Mouse (Mus musculus) CH12.LX (cell line): Measurements from ENCODE around the gene Rab33b. TPM values are rescaled to one million over a fixed set of nuclear protein-coding genes. Genes with fewer than 3 reads are reported as not detected.

Source experiments
- DNase-seq: peaks from one replicate; pipeline ENCODE4 v3.0.0-alpha.2; 2013; ENCODE audit errors: extremely low read depth
- H3K27ac ChIP-seq: 2 replicates; pipeline ENCODE4 v1.5.1; 2012; ENCODE audit warnings: low read depth, mild to moderate bottlenecking, control low read depth, moderate library complexity; ENCODE audit not compliant: insufficient read depth
- H3K27me3 ChIP-seq: replicated peaks from 2 replicates; pipeline ENCODE3; 2012; ENCODE audit warnings: inconsistent platforms
- H3K36me3 ChIP-seq, 2 experiments: replicated peaks in 1 of 2; 2 replicates each; pipeline versions ENCODE3 to v1.6.1; 2012; ENCODE audit warnings: inconsistent platforms in 1 of 2, low read length in 1 of 2, mild to moderate bottlenecking in 1 of 2, mixed read lengths in 1 of 2, moderate library complexity in 1 of 2; ENCODE audit not compliant: control insufficient read depth in 1 of 2, insufficient read depth in 1 of 2
- H3K4me1 ChIP-seq, 2 experiments: 2 replicates each; pipeline ENCODE4 v1.6.1; 2012; ENCODE audit warnings: inconsistent platforms in 1 of 2, moderate library complexity in 1 of 2; ENCODE audit not compliant: insufficient read depth in 2 of 2, control insufficient read depth in 1 of 2
- H3K4me2 ChIP-seq: 2 replicates; pipeline ENCODE4 v1.6.1; 2012; ENCODE audit warnings: low read depth, mild to moderate bottlenecking, control low read depth; ENCODE audit not compliant: poor library complexity, insufficient read depth, severe bottlenecking
- H3K4me3 ChIP-seq, 3 experiments: fragments of 150-350 bp in 1 of 3; sonication (generic) in 1 of 3; replicated peaks in 1 of 3; 2 replicates each; pipeline versions ENCODE3 to v1.5.1; 2011 to 2012; ENCODE audit warnings: low read depth in 2 of 3, low read length in 2 of 3, mild to moderate bottlenecking in 2 of 3, moderate library complexity in 2 of 3, control low read depth in 1 of 3, improper control_type of control experiment in 1 of 3, inconsistent platforms in 1 of 3, mixed read lengths in 1 of 3; ENCODE audit not compliant: poor library complexity in 1 of 3
- H3K79me2 ChIP-seq: replicated peaks from 2 replicates; pipeline ENCODE4 v1.6.1; 2012; ENCODE audit warnings: mild to moderate bottlenecking, moderate library complexity; ENCODE audit not compliant: control insufficient read depth, poor library complexity, insufficient read depth, severe bottlenecking; ENCODE audit errors: extremely low read depth
- H3K9ac ChIP-seq: 2 replicates; pipeline ENCODE4 v1.6.1; 2012; ENCODE audit warnings: low read depth, mild to moderate bottlenecking, control low read depth, moderate library complexity; ENCODE audit not compliant: insufficient read depth
- H3K9me3 ChIP-seq: replicated peaks from 2 replicates; pipeline ENCODE3; 2012; ENCODE audit warnings: low read length, inconsistent platforms, mixed read lengths
- BHLHE40 ChIP-seq: IDR thresholded peaks from 2 replicates; pipeline ENCODE4 v1.6.1; 2011; ENCODE audit warnings: mild to moderate bottlenecking, low read depth, low read length, improper control_type of control experiment
- CHD1 ChIP-seq: IDR thresholded peaks from 2 replicates; pipeline ENCODE4 v1.6.1; 2012; ENCODE audit warnings: low read depth, low read length, improper control_type of control experiment, inconsistent platforms
- CHD2 ChIP-seq: IDR thresholded peaks from 2 replicates; pipeline ENCODE4 v1.6.1; 2011; ENCODE audit warnings: low read length, improper control_type of control experiment
- CTCF ChIP-seq, 2 experiments: IDR thresholded peaks in 1 of 2; conservative IDR thresholded peaks in 1 of 2; 2 replicates each; pipeline ENCODE4 v1.5.1; 2011 to 2012; ENCODE audit warnings: low read depth in 2 of 2, low read length in 2 of 2, improper control_type of control experiment in 1 of 2, inconsistent platforms in 1 of 2, mild to moderate bottlenecking in 1 of 2, moderate library complexity in 1 of 2
- E2F4 ChIP-seq: IDR thresholded peaks from 2 replicates; pipeline ENCODE4 v1.6.1; 2011; ENCODE audit warnings: low read depth, low read length, improper control_type of control experiment; ENCODE audit not compliant: insufficient replicate concordance
- ELF1 ChIP-seq: IDR thresholded peaks from 2 replicates; pipeline ENCODE4 v1.6.1; 2014; ENCODE audit warnings: low read depth, mild to moderate bottlenecking, inconsistent platforms, low read length, improper control_type of control experiment
- IRF4 ChIP-seq: IDR thresholded peaks from 2 replicates; pipeline ENCODE4 v1.6.1; 2014; ENCODE audit warnings: low read depth, mild to moderate bottlenecking, inconsistent platforms, low read length, improper control_type of control experiment
- JUN ChIP-seq: IDR thresholded peaks from 2 replicates; pipeline ENCODE4 v1.6.1; 2011; ENCODE audit warnings: low read depth, mild to moderate bottlenecking, low read length, improper control_type of control experiment, moderate library complexity; ENCODE audit not compliant: insufficient read depth
- JUND ChIP-seq: conservative IDR thresholded peaks from 2 replicates; pipeline ENCODE4 v1.6.1; 2011; ENCODE audit warnings: low read depth, low read length, improper control_type of control experiment
- MAFK ChIP-seq: IDR thresholded peaks from 2 replicates; pipeline ENCODE4 v1.6.1; 2011; ENCODE audit warnings: low read length, improper control_type of control experiment; ENCODE audit not compliant: insufficient replicate concordance
- MAX ChIP-seq: IDR thresholded peaks from 2 replicates; pipeline ENCODE4 v1.6.1; 2011; ENCODE audit warnings: low read length, improper control_type of control experiment
- MAZ ChIP-seq: IDR thresholded peaks from 2 replicates; pipeline ENCODE4 v1.6.1; 2012; ENCODE audit warnings: low read depth, mild to moderate bottlenecking, inconsistent platforms, low read length, improper control_type of control experiment, moderate library complexity
- MEF2A ChIP-seq: IDR thresholded peaks from 2 replicates; pipeline ENCODE4 v1.6.1; 2014; ENCODE audit warnings: low read depth, mild to moderate bottlenecking, inconsistent platforms, low read length, improper control_type of control experiment, borderline replicate concordance
- MXI1 ChIP-seq: IDR thresholded peaks from 2 replicates; pipeline ENCODE4 v1.6.1; 2011; ENCODE audit warnings: mild to moderate bottlenecking, low read depth, low read length, improper control_type of control experiment
- NRF1 ChIP-seq: IDR thresholded peaks from 2 replicates; pipeline ENCODE4 v1.6.1; 2014; ENCODE audit warnings: low read depth, mild to moderate bottlenecking, inconsistent platforms, low read length, improper control_type of control experiment, moderate library complexity
- RAD21 ChIP-seq: IDR thresholded peaks from 2 replicates; pipeline ENCODE4 v1.6.1; 2011; ENCODE audit warnings: low read depth, mild to moderate bottlenecking, low read length, improper control_type of control experiment, moderate library complexity
- RCOR1 ChIP-seq: conservative IDR thresholded peaks from 2 replicates; pipeline ENCODE4 v1.6.1; 2012; ENCODE audit warnings: low read depth, mild to moderate bottlenecking, inconsistent platforms, low read length, improper control_type of control experiment
- TCF12 ChIP-seq: IDR thresholded peaks from 2 replicates; pipeline ENCODE4 v1.6.1; 2014; ENCODE audit warnings: low read depth, mild to moderate bottlenecking, inconsistent platforms, low read length, improper control_type of control experiment
- ZC3H11A ChIP-seq: IDR thresholded peaks from 2 replicates; pipeline ENCODE4 v1.6.1; 2012; ENCODE audit warnings: low read depth, mild to moderate bottlenecking, inconsistent platforms, low read length, improper control_type of control experiment
- ZNF384 ChIP-seq: IDR thresholded peaks from 2 replicates; pipeline ENCODE4 v1.6.1; 2012; ENCODE audit warnings: low read depth, low read length, improper control_type of control experiment, inconsistent platforms
- dilution Hi-C: fragments of 300-500 bp; cut with MboI; formaldehyde crosslinking; loops from 2 replicates; pipeline ENCODE4 v1.14.3; 2020; ENCODE audit warnings: low sequenced_read_pairs; ENCODE audit not compliant: extremely low pct_unique_long_range_greater_than_20kb, extremely low pct_ligation_motif_present
- in situ Hi-C: fragments of 300-500 bp; cut with MboI; formaldehyde crosslinking; loops from 3 replicates; pipeline ENCODE4 v1.14.3; 2019; ENCODE audit warnings: low sequenced_read_pairs, low pct_ligation_motif_present, low pct_unique_long_range_greater_than_20kb, mixed read lengths
- polyA plus RNA-seq: library from polyadenylated mRNA; unstranded; fragments of >175 nt; gene quantifications from 2 replicates; pipeline ENCODE4 v1.2.1, GENCODE M21; 2012; ENCODE audit warnings: low read depth; ENCODE audit not compliant: insufficient read length
- total RNA-seq, 2 experiments: library from RNA; depleted of rRNA; stranded (reverse); fragments of 300-350 nt in 1 of 2; fragments of >200 nt in 1 of 2; gene quantifications; 2 replicates each; pipeline ENCODE4 v1.2.3; 2012 to 2014

Gene Rab33b
- total and polyA plus RNA-seq, 3 experiments: 4.8 to 9.9 (median 7.0) TPM

DNA sequence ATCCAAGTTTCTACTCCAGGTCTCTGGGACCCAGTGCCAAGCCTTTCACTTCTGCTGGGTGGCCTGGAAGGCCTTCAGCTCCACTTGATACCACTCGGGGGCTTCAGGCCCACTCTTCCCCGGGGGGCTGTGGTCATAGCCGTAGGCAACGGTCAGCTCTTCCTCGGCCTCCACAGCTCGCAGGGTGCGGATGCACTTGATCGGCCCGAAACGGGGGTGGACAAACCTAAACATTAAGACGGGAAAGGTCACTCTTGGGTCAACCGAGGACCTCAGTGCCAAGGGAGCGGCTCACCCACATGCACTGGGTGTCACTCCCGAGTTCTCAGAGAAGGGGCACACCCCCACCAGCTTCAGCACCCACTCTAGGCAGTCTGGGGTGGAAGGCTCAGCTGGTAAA lies 37.5 kb downstream of the Rab33b start:
- dilution Hi-C loops: no loop called here
- Histone ChIP-seq H3K9ac (no peak overlapping the region), H3K4me3 (no peak overlapping the region), H3K4me1 (peaks cover 7 to 49% of the 10 kb centered on the region in 2 experiments), H3K4me2 (no peak overlapping the region), H3K36me3 (peaks cover 70 to 85% of the 10 kb centered on the region in 2 experiments), H3K79me2 (no peaks in the 10 kb centered on the region), H3K27me3 (no peaks in the 10 kb centered on the region), H3K9me3 (peaks cover 2% of the 10 kb centered on the region), H3K27ac (no peak overlapping the region)
- TF ChIP-seq MAX: no peak
- TF ChIP-seq IRF4: no peak
- no peak for TF ChIP-seq MAFK
- no peak for DNase-seq
- in situ Hi-C loops: no loop called here

DNA sequence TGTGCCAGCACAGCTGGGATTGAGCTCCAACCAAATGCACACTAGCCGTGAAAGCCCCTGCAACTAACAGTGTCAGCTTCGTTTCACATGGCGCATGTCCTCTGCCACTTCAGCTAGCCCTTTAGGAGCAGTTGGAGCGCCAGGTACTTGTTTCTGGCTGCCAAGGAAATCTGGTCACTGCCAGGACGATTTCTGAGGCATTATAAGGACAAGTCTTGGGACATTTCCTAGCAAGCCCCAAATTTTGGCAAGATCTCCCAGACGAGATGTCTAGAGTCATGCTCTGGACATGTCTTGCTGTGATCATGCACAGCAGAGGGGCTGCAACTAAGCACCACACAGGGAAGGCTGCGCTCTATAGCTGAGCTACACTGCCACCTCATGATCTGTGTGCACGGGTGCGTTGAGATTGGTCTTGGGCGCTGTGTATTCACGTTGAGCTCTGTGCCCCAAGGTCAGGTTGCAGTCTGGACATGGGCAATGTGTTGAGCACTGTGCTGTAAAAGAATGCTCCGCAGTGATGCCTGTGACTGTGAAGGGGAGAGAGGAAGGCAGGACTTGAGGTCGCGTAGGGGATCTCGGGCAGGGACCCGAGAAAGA lies 41.6 kb downstream of the Rab33b start:
- peaks cover 0 to 15% of the 10 kb centered on the region in 2 experiments; a peak in 2 of 4 replicates for H3K4me1 ChIP-seq
- H3K4me2 ChIP-seq: no peak overlapping the region
- H3K79me2 ChIP-seq: no peaks in the 10 kb centered on the region
- dilution Hi-C loops: no loop called here
- H3K27me3 ChIP-seq: no peaks in the 10 kb centered on the region
- peaks cover 2% of the 10 kb centered on the region for H3K9me3 ChIP-seq
- H3K36me3 ChIP-seq: peaks cover 84 to 95% of the 10 kb centered on the region in 2 experiments
- no peak overlapping the region for H3K9ac ChIP-seq
- no peak overlapping the region for H3K27ac ChIP-seq
- TF ChIP-seq MAZ (no peak), RAD21 (no peak), CTCF (conservative IDR thresholded peaks at IDR 0.05 in 1 of 2, IDR thresholded peaks at IDR 0.05 in 1 of 2; ENCODE audit: low read depth in 2 of 2, low read length in 2 of 2) (no peak), RCOR1 (no peak), JUND (no peak), NRF1 (no peak)
- in situ Hi-C loops: no loop called here
- H3K4me3 ChIP-seq: no peak overlapping the region
- no peak for DNase-seq

DNA sequence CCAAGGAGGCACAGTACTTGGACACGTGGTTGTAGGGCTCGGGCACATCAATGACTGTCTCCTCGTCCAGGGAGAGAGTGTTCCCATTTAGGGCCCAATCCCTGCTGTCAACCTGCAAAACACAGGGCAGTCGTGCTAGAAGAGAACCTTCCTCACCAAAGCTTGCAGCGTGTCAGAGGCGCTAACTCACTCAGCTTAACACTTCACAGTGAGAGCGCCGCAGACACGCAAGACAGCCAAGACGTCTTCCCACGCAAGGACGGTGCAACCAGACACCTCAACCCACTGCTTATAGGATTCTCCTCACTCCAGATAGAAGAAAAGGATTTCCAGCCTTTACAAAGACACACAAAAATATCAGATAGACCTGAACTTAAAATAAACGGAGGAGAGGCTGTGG lies 43.2 kb downstream of the Rab33b start:
- dilution Hi-C loops (no loop called here), in situ Hi-C loops (no loop called here)

More for the DNA sequence above, 43.2 kb downstream of the Rab33b start:
- Histone ChIP-seq H3K4me2 (no peak overlapping the region), H3K9ac (no peak overlapping the region), H3K4me3 (no peak overlapping the region), H3K79me2 (no peaks in the 10 kb centered on the region), H3K4me1 (peaks cover 0 to 3% of the 10 kb centered on the region in 2 experiments; a peak in 1 of 4 replicates), H3K9me3 (peaks cover 2% of the 10 kb centered on the region), H3K27ac (no peak overlapping the region), H3K27me3 (no peaks in the 10 kb centered on the region), H3K36me3 (peaks cover 83 to 95% of the 10 kb centered on the region in 2 experiments)
- TF ChIP-seq ELF1 (no peak), IRF4 (no peak), CTCF (conservative IDR thresholded peaks at IDR 0.05 in 1 of 2, IDR thresholded peaks at IDR 0.05 in 1 of 2; ENCODE audit: low read depth in 2 of 2, low read length in 2 of 2) (no peak), MAX (no peak), MAFK (no peak), ZC3H11A (no peak), E2F4 (no peak), RAD21 (no peak), CHD1 (no peak), MEF2A (no peak), BHLHE40 (no peak), MXI1 (no peak), CHD2 (no peak), JUN (no peak), NRF1 (no peak), TCF12 (no peak), ZNF384 (no peak)
- DNase-seq: no peak
